Mouse (Mus musculus): Measurements from ENCODE around the gene Rab3ip.

The Rab3ip gene

DNA sequence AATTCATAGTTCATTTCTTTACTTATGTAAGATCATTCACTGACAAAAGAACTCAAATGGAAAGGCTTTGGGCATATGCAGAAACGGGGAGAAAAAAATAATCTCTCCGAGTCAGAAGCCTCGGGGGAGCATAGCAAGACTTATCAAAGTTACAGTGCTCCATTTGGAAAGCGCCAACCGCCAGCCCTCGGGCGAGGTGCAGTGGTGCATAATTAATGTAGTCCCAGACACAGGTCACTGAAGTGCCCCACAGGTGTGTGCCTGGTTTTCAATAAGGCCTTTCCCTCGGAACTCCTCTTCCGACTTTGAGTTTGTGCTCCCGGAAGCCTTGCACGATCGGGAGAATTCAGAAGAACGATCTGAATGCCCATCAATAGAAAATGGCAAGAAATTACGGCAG lies 11.6 kb upstream of the Rab3ip start:
- DNase-seq (ENCODE audit: low spot score in 2 of 2) = no peak

DNA sequence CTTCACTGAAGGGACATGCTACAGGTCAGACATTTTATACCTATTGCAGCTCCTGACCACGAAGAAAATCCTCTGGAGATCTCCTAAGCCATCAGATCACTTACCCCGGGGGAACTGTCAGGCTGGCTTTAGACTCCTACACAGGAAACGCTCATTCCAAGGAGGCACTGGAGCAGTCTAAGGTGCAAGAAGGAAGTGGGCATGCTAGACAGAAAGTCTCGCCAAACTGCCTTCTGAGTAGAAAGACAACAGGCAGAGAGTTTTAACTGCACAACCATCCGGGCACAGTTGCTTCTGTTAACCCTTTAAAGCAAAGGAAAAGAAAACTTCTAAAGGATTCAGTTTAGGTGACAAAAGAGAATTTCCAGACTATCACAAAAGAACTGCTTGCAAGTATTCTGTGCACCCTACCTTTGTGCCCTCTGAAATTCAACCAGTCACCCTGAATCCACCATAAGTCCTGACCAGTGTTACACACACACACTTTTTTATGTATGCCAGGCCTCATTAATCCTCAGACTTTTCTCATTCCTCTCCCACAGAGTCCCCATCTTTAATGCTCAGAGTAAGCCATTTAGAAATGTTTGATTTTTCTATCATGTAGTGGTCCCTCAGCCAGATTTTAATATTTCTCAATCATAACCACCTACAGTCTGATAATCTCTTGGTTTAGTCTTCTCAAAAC lies 7.4 kb upstream of the Rab3ip start:
- DNase-seq (ENCODE audit: low spot score in 2 of 2) = no peak

DNA sequence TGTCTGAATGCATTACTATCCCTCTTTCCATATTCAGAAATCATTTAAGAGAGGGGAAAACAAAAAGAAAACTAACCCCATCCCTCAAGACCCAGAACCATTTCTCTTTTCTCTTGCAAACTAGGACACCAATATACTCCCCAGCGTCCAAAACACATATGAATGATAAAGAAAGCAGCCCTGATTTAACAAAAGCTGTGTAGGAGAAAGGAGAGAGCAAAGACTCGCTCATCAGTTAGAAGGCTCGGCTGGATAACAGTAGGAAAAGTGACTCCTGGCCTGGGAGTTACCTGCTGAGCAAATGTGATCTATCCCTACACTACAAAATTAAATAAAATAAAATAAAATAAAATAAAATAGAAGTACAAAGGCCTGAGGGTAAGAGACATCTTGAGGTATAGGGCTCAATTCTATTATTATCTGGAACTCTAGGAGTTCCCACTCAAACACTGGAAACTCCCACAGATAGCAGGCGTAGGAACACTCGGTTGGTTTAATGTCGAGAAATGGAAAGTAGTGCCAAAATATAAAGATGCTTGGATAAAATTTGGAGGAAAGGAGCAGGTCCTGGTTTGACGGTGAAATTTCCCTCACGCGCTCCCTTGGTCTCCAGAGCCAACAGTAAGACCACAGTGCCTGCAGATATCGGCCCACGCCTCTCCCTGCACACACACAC lies 6.1 kb upstream of the Rab3ip start:
- no peak for DNase-seq (ENCODE audit: low spot score in 2 of 2)

DNA sequence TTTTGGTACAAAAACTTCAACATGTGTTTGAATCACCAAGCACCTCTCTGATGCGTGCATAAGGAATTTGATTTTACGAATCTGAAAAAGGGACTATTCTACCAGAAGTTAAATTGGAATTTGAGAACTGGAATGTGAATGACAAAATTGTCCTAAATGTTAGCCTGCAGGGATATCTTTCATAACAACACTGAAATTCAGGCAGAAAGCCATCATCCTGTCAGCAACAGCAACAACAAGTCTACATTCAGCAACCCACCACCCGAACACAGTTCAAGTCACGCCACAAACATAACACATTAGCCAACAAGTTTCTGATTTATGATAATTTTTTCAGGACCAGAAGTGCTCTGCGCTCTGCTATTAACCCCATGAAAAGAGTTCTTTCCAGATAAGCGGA lies 4.6 kb upstream of the Rab3ip start:
- no peak for DNase-seq (ENCODE audit: low spot score in 2 of 2)

DNA sequence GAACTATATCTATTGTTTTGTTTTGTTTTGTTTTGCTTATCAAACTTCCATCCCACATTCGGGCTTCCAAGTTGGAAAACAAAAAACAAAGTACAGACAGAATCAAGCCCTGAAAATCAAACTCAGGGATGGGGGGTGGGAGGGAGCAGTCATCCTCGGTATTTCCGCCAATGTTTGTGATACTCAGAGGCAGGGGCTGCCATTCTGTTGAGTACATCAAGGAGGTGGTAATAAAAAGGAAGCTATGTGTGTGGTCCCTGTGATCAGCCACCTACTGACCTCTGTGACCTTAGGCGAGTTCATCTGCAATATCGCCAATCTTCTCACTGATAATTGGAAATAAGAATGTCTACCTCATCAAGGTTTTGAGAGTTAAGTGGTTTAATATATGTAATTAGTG lies 317 bp upstream of the Rab3ip start:
- DNase-seq (ENCODE audit: low spot score in 2 of 2) = no peak

DNA sequence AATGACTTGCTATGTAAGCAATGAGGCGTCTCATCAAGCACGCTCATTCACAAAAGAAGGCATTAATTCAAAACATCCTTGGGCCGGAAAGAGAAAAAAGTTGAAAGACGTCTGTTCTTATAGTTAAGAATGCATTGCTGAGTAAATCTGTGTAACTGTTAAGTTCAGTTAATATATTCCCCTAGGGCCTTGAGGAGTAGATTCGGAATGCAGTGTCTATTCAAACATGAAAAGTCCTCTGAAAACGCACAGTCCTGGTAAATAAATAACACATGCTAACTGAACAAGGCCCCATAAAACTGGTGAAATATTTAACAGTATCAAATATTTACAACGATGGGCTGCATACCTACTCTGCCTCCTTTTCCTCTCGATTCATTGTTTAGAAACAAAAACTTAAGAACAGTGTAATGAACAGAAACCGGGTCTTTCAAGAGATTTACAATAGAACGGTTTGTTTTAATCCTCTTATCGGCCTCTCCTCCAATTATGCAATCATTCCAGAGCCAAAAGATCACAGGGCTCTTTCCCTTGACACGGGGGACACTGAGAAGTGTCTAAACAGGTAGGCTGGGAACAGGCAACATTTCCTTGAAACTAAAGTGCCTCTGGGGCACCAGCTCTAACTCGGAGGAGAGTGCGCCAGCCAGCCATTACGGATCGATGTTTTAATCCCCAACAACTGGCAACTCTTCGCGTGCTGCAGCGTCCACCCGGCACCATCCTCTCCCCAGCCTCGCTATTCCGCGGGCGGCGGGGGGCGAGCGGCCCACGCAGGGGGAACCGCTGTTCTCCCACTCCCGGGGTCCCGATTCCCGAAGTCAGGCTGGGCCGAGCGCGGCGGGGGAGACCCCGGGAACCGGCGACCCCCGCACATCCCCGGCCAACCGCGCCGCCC lies 1.2 kb downstream of the Rab3ip start:
- peak in 1 of 2 experiments; percentile 36 for DNase-seq (ENCODE audit: low spot score in 2 of 2)

DNA sequence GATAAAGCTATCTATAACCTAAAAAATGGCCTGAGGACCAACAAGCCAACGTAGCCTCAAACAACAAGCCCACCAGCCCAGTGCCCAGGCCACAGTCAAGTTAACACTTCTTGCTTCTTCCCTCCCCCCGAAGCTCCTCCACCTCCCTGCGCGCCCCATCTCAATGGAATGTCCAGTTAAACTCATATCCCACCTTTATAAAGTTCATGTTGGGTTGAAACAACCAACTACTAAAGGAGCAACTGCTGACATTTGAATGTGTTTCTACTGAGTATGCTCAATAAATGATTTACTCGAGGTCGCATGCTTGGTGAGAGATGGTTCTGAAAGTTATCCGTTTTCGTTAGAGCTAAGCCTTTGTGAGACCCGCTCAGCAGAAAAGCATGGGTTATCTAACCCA lies 2.2 kb downstream of the Rab3ip start:
- DNase-seq (ENCODE audit: low spot score in 2 of 2) = no peak

DNA sequence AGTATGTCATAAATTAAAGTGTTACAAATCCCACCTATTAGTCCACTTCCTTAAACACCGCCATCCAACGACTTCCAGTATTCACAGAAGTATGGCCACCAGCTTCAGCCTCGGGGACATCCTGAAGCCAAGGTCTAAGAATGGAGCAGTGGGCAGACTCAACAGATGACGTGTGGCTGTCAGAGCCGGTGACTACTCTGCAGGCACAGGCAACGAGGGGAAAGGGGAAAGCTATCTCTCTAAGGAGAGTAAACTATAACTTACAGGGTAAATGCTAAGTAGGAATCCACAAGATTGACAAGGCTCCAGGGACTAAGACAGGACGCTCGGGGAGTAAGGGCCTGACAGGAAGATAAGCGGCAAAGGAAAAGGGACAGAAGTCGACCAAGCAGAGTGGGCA lies 5.6 kb downstream of the Rab3ip start:
- DNase-seq (ENCODE audit: low spot score in 2 of 2) = no peak

DNA sequence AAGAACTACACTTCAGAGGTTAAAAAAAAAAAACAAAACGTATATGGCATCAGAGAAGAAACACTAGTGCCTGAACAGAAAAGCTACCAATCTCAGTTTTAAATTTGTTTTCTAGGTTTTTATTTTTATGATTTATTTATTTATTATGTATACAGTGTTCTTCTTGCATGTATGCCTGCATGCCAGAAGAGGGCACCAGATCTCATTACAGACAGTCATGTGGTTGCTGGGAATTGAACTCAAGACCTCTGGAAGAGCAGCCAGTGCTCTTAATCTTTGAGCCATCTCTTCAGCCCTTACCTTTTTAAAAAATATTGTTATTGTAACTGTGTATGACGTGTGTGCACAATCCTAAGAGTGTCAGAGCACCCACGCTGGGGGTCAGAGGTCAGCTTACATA lies 6.4 kb downstream of the Rab3ip start:
- no peak for DNase-seq (ENCODE audit: low spot score in 2 of 2)

DNA sequence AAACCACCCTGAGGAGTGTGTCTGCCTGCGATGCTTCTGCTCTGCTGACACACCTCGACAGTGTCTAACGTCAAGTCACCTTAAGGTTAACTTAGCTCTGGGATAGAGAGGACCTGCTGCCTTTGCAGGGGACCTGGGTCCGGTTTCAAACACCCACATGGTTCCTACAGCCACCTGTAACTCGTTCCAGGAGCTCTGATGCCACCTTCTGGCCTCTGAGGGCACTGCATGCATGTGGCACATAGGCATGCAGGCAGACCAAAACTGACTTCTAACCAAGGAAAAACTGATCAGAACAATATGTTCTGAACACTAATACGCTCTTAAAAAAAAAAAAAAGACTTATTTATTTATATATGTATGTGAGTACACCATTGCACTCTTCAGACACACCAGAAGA lies 7.5 kb downstream of the Rab3ip start:
- DNase-seq (ENCODE audit: low spot score in 2 of 2) = no peak

DNA sequence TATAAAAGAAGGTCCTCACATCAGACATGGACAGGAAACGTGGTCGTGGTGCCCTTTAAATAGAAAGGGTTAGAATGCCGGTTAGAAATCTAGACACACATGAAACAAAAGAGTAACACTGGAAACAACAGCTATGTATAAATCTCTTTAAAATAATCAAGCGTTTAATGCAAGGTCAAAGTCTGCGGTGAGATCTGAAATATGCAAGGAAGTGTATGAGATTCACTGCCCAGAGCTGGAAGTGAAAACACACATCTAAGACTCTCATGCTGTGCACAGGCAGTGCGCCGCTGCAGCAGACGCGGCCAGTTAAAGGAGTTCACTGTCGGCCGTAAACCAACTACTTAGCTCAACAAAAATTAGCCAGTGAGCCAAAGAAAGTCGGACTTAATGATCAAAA lies 15.5 kb downstream of the Rab3ip start:
- DNase-seq (ENCODE audit: low spot score in 2 of 2) = no peak

DNA sequence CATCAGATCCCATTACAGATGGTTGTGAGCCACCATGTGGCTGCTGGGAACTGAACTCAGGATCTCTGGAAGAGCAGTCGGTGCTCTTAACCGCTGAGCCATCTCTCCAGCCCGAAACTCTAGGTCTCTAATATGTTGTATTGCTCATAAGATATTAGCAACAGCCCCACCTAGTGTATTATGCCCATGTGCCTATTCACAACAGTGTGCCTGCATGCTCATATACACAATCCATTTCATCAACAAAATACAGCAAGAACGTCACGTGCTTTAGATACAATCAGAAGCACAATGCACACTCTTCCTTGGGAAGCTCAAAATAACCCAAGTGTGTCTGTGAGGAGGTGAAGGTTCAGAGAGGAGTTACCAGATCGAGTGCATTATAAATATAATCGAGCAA lies 16.8 kb downstream of the Rab3ip start:
- DNase-seq (ENCODE audit: low spot score in 2 of 2) = no peak

DNA sequence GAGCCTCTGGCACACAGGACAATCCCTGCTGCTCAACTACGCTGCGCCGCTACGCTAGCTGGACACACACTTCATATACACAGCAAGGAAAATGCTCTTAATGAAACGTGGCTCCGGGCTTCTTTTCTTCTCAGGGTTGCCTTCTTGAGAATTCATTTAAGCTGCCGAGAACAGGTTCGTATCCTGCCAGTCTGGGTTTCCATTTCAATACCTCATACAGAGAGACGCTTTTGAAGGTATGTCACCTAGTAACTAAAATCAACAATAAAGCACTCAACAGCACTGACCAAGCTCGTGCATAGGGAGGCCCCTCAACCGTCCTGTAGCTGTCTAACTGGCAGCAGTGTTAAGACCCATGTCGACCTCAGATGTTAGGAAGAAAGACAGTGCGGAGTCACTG lies 18.2 kb downstream of the Rab3ip start:
- no peak for DNase-seq (ENCODE audit: low spot score in 2 of 2)

DNA sequence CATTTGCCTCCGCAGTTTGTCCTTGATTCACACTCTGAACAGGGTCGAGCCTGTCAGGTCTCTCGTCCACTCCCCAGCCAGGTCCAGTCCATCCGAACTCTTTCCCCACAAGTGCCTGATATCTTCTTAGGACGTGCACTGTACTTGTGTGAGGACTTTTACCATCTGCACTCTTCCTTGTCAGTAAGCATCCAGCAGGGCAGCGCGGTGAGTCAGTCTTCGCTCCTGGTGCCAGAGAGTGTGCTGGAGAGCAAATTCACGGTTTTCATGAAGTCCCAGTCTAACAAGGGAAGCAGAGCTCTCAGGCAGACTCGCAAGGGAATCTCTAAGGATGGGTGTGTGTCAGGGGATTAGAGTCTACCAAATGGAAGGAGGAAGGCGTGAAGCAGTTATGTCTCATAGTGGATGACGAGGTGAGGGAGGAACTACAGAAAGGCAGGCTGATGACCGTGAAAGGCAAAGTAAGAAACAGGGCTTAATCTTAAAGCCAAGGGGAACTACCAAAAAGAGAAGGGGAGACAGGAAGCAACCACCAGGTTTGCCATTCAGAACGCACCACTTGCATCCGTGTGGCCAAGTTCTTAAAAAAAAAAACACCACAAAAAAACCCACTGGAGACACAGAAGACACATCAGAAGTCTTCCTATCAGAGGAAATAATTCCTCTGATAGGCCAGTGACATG lies 18.9 kb downstream of the Rab3ip start:
- DNase-seq (ENCODE audit: low spot score in 2 of 2) = no peak

DNA sequence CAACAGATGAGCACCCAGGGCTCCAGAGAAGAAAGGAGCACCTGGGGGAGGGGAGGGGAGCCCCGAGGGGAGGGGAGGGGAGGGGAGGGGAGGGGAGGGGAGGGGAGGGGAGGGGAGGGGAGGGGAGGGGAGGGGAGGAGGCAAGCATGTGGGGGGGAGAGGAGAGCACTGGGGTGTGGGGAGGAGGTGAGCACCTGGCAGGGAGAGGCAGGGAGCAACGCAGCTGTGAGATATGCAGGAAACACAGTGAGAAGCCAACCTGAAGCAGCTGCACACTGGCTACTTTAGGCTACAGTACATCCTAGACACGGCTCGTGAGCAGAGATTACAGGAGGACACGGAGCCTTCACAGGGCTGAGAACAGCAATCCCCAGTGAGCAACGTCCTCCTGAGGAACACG lies 19.6 kb downstream of the Rab3ip start:
- no peak for DNase-seq (ENCODE audit: low spot score in 2 of 2)

DNA sequence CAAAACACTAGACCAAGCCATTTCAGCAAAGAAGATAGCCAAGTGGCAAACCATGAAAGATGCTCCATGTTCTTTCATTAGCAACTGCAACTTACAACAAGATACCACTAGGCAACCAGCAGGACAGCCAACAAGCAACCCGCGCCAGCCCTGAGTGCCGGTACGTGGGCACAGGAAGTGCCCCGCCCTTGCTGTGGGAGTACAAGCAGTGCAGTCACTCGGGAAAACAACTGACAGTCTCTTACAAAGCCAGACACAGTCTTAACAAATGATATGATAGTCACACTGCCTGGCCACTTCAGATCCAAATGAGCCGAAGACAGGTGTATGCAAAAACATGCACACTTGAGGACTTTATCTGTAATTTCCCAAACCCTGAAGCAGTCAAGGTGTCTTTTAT lies 20.1 kb downstream of the Rab3ip start:
- DNase-seq (ENCODE audit: low spot score in 2 of 2) = no peak

DNA sequence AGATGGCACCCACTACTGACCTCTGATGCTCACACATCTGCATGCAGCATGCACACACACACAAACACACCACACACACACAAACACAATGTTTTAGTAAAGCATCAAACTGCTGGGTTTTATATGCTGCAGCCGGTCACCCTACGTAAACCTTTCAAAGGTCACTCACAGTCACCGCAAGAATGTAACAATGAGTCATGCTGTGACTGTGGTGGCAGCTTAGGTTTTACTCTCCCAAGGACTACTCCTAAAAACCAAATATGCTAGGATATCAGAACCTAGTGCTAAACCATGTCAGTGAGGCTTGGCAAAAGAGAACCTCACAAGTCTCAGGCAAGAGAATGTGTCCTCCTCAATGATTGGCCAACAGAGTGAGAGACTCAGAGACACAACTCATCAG lies 21.7 kb downstream of the Rab3ip start:
- DNase-seq (ENCODE audit: low spot score in 2 of 2) = no peak

DNA sequence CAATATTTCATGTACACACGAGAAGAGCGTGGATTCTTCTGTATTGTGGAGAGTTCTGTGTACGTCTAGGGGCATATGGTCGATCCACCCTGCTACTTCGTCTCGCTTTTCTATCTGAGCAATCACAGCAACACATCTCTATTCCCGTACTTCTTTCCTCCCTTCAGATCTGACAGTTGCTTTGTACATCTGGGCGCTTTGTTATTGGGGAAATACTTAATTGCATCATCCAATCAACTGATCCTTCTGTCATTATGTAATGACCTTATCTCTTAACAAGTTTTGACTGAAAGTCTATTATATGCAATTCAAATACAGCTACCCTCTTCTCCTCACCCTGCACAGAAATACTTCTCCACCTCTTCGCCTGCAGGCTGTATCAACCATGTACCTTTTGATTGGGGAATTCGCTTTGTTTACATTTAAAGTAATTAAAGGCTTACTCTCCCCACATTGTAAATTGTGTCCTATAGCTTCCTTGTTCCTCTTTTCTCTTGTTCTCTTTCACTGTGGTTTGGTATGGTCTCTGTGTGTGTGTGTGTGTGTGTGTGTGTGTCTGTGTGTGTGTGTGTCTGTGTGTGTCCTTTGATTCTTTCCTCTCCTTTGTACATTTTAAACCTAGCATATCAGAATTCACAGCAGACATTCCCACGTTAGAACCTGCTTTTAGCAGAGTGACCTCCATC lies 24.0 kb downstream of the Rab3ip start:
- no peak for DNase-seq (ENCODE audit: low spot score in 2 of 2)

DNA sequence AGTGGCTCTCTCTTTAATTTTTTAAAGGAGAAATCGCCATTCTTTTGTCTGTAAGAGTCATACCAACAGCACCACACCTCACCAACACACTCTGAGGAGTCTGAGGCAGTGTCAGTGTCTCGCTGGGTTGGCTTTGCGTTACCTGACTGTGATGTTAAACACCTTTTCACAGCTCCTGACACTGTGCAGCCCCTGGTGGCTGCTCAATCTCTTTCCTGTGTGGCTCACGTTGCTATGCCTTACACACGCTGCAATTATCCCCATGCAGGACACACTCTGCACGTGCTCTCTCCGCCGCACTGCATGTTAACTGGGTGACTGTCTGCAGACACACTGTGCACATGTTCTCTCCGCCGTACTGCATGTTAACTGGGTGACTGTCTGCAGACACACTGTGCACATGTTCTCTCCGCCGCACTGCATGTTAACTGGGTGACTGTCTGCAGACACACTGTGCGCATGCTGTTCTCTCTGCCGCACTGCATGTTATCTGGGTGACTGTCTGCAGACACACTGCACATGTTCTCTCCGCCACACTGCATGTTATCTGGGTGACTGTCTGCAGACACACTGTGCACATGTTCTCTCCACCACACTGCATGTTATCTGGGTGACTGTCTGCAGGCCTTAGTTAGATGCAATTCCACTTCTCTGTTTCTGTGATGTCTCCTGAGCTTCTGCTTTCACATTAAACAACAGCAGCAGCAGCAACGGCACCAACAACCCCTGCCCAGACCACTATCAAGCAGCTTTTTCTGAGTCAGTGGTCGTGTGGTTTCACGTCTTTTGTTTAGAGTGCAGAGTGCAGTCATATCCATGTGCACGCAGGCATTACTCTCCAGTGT lies 26.7 kb downstream of the Rab3ip start:
- no peak for DNase-seq (ENCODE audit: low spot score in 2 of 2)

DNA sequence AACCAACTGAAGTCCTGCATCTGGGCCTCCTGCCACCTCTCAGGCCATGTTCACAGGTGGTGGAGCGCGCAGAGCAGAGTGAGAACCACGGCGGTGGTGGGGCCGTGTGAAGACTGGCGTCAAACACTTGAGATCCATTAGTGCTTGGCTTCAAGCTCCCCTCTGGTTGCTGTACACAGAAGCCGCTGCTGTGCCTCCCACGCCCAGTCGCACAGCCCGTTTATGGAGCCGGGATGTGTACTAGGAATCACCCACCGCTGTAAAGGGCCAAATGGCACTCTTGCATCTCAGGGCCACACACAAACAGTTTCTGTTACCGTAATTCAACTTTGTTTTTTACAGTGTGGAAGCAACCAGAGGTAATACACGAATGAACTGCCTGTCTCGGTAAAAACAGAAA lies 28.4 kb downstream of the Rab3ip start:
- no peak for DNase-seq (ENCODE audit: low spot score in 2 of 2)

DNA sequence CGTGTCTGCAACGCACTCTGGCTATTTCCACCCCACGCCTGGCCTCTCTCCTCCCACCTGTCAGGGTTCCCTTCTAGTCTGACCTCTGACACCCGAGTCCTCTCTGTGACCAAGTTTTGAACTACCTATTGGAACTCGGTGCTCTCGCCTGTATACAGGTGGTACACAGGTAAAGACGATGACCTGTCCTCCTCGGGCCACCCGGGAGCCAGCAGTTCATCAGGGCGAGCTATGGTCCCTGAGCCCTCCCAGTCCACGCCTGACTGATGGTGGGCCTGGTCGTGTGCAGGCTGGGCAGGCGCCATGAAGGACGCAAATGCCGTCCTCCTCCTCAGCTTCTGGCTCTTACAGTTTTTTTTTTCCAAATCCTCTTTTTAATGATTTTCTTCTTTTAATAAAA lies 29.2 kb downstream of the Rab3ip start:
- DNase-seq (ENCODE audit: low spot score in 2 of 2) = no peak

Measured in urinary bladder, adult 18-20 months (tissue).